Mouse (Mus musculus): ENCODE measurements at regions not wholly inside any gene's neighbourhood (a gene's known extent, or its start where the extent isn't known, plus 50 kb on each side); places are given as distances from the start of the nearest gene placed in this dataset.

GRCm38 (mm10) chr6:51268931-51269330 is 163.5 kb upstream of the Nfe2l3 start:
- DNase-seq (ENCODE audit: low spot score in 2 of 2): no peak

GRCm38 (mm10) chr6:51269617-51270016 is 162.9 kb upstream of the Nfe2l3 start:
- no peak for DNase-seq (ENCODE audit: low spot score in 2 of 2)

GRCm38 (mm10) chr6:51270216-51271127 is 162.0 kb upstream of the Nfe2l3 start:
- peak; percentile 85 to 91 for DNase-seq (ENCODE audit: low spot score in 2 of 2)

- DNase-seq (ENCODE audit: low spot score in 2 of 2): no peak
Observed at GRCm38 (mm10) chr6:51271128-51271480, 161.4 kb upstream of the Nfe2l3 start.

GRCm38 (mm10) chr6:51272136-51272736 is 160.2 kb upstream of the Nfe2l3 start:
- no peak for DNase-seq (ENCODE audit: low spot score in 2 of 2)

- DNase-seq (ENCODE audit: low spot score in 2 of 2): no peak
Observed at GRCm38 (mm10) chr6:51279491-51279890, 153.0 kb upstream of the Nfe2l3 start.

GRCm38 (mm10) chr6:51280231-51280630 is 152.2 kb upstream of the Nfe2l3 start:
- DNase-seq (ENCODE audit: low spot score in 2 of 2): no peak

- no peak for DNase-seq (ENCODE audit: low spot score in 2 of 2)
Observed at GRCm38 (mm10) chr6:51283916-51284706, 148.4 kb upstream of the Nfe2l3 start.

GRCm38 (mm10) chr6:51284881-51285280 is 147.6 kb upstream of the Nfe2l3 start:
- no peak for DNase-seq (ENCODE audit: low spot score in 2 of 2)

GRCm38 (mm10) chr6:51286836-51287235 is 145.6 kb upstream of the Nfe2l3 start:
- DNase-seq (ENCODE audit: low spot score in 2 of 2): no peak

- DNase-seq (ENCODE audit: low spot score in 2 of 2): no peak
Observed at GRCm38 (mm10) chr6:51287383-51287782, 145.1 kb upstream of the Nfe2l3 start.

- no peak for DNase-seq (ENCODE audit: low spot score in 2 of 2)
Observed at GRCm38 (mm10) chr6:51287807-51288206, 144.7 kb upstream of the Nfe2l3 start.

- DNase-seq (ENCODE audit: low spot score in 2 of 2): no peak
Observed at GRCm38 (mm10) chr6:51288306-51289066, 144.0 kb upstream of the Nfe2l3 start.

- no peak for DNase-seq (ENCODE audit: low spot score in 2 of 2)
Observed at GRCm38 (mm10) chr6:51289067-51289725, 143.3 kb upstream of the Nfe2l3 start.

- no peak for DNase-seq (ENCODE audit: low spot score in 2 of 2)
Observed at GRCm38 (mm10) chr6:51300694-51301417, 131.6 kb upstream of the Nfe2l3 start.

GRCm38 (mm10) chr6:51301831-51302230 is 130.6 kb upstream of the Nfe2l3 start:
- DNase-seq (ENCODE audit: low spot score in 2 of 2): no peak

- DNase-seq (ENCODE audit: low spot score in 2 of 2): no peak
Observed at GRCm38 (mm10) chr6:51302240-51302639, 130.2 kb upstream of the Nfe2l3 start.

- no peak for DNase-seq (ENCODE audit: low spot score in 2 of 2)
Observed at GRCm38 (mm10) chr6:51318341-51318740, 114.1 kb upstream of the Nfe2l3 start.

- no peak for DNase-seq (ENCODE audit: low spot score in 2 of 2)
Observed at GRCm38 (mm10) chr6:51320019-51320418, 112.5 kb upstream of the Nfe2l3 start.
